Mouse (Mus musculus) heart, postnatal 36 days (tissue): ENCODE results near the gene Rnf44. TPM values are rescaled to one million over a fixed set of nuclear protein-coding genes. Genes with fewer than 3 reads are reported as not detected.

Experiments
- DNase-seq, 2 experiments: peaks; one replicate each; pipeline ENCODE4 v3.0.0; 2021 to 2022
- intact Hi-C: fragments of 180-260 bp; cut with DNase I; formaldehyde crosslinking; loops from one replicate; pipeline ENCODE4 v1.15.1; 2025
- total RNA-seq, 2 experiments: library from RNA; stranded (reverse); gene quantifications; 2 replicates each; pipeline ENCODE4 v1.2.3; 2021

The Rnf44 gene
- total RNA-seq = 10 to 100 TPM; 50.1 to 54.7 TPM

- intact Hi-C loops = no loop called here
- peak; percentile 97 to 99 for DNase-seq
These were observed at the start of gene Rnf44 for GRCm38 (mm10) chr13:54693558-54694347. Gene Rnf44 (minus strand): TSS chr13:54693907.

GRCm38 (mm10) chr13:54738213-54738601 is 44.5 kb upstream of the Rnf44 start:
- no peak for DNase-seq
- intact Hi-C loops = no loop called here

- intact Hi-C loops = no loop called here
- DNase-seq = no peak
These were observed 43.9 kb upstream of the Rnf44 start for GRCm38 (mm10) chr13:54737488-54738212.

GRCm38 (mm10) chr13:54736931-54737330 is 43.2 kb upstream of the Rnf44 start:
- intact Hi-C loops = no loop called here
- no peak for DNase-seq

GRCm38 (mm10) chr13:54726131-54726530 is 32.4 kb upstream of the Rnf44 start:
- intact Hi-C loops = no loop called here
- DNase-seq = no peak

- intact Hi-C loops = no loop called here
- no peak for DNase-seq
These were observed 29.4 kb upstream of the Rnf44 start for GRCm38 (mm10) chr13:54723143-54723542.

- peak; percentile 34 to 49 for DNase-seq
- intact Hi-C loops = loop anchor here (1.0 kb wide), 1 partner anchor 49 kb away; the partner anchor contains the start of gene Sncb
These were observed 23.2 kb upstream of the Rnf44 start for GRCm38 (mm10) chr13:54716916-54717315.

GRCm38 (mm10) chr13:54714996-54715395 is 21.3 kb upstream of the Rnf44 start:
- intact Hi-C loops = no loop called here
- no peak for DNase-seq

- DNase-seq = no peak
- intact Hi-C loops = no loop called here
These were observed 20.7 kb upstream of the Rnf44 start for GRCm38 (mm10) chr13:54714393-54714792.

GRCm38 (mm10) chr13:54710866-54711265 is 17.2 kb upstream of the Rnf44 start:
- no peak for DNase-seq
- intact Hi-C loops = no loop called here

GRCm38 (mm10) chr13:54704890-54705289 is 11.2 kb upstream of the Rnf44 start:
- no peak for DNase-seq
- intact Hi-C loops = no loop called here

GRCm38 (mm10) chr13:54702507-54702906 is 8.8 kb upstream of the Rnf44 start:
- intact Hi-C loops = no loop called here

GRCm38 (mm10) chr13:54701243-54701642 is 7.5 kb upstream of the Rnf44 start, which contains the start of gene Cdhr2:
Gene Cdhr2 (plus strand): TSS chr13:54701461.
- intact Hi-C loops = no loop called here
- no peak for DNase-seq

More at GRCm38 (mm10) chr13:54702507-54702906, 8.8 kb upstream of the Rnf44 start:
- DNase-seq = no peak

- DNase-seq = no peak
- intact Hi-C loops = no loop called here
These were observed 1.9 kb upstream of the Rnf44 start for GRCm38 (mm10) chr13:54695479-54696230.

- DNase-seq = peak in 1 of 2 experiments; percentile 89
These were observed 797 bp upstream of the Rnf44 start for GRCm38 (mm10) chr13:54694348-54695060.

GRCm38 (mm10) chr13:54692711-54693557 is 773 bp downstream of the Rnf44 start:
- intact Hi-C loops = no loop called here
- no peak for DNase-seq

More at GRCm38 (mm10) chr13:54694348-54695060, 797 bp upstream of the Rnf44 start:
- intact Hi-C loops = no loop called here

GRCm38 (mm10) chr13:54691737-54692136 is 2.0 kb downstream of the Rnf44 start:
- intact Hi-C loops = no loop called here
- no peak for DNase-seq

- no peak for DNase-seq
- intact Hi-C loops = no loop called here
These were observed 3.5 kb downstream of the Rnf44 start for GRCm38 (mm10) chr13:54690151-54690740.
